Mouse (Mus musculus): Measurements from ENCODE around the gene Olfr552. TPM values are rescaled to one million over a fixed set of nuclear protein-coding genes. Genes with fewer than 3 reads are reported as not detected.
"Not testable (repeated sequence)": the region's sequence is repeated elsewhere in the genome, so short reads cannot be mapped to it uniquely, and the experiment has no call there.

The Olfr552 gene
- polyA plus RNA-seq, 1 experiment from 2014 or later: not detected

DNA sequence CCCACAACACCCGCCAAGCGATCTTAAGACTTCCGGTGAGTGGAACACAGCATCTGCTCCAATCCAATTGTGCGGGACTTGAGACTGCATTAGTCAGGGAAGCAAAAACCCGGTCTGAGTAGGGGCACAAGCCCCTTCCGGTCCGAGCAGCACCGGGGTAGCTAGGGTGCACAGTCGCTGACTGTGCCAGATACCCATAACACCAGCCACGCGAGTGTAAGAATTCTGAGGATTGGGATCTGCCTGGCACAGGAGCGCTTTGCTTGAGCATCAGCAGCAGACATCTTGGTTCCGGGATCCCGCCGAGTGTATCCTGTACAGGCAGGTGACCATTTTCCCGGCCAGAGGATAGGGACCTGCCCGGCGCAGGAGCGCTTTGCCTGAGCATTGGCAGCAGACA is 22.8 kb downstream of the Olfr552 start:
- H3K9ac ChIP-seq; H3K4me2 ChIP-seq; H3K27ac ChIP-seq; H3K4me3 ChIP-seq; H3K4me1 ChIP-seq; ATAC-seq (ENCODE audit: borderline replicate concordance, extremely low read depth, low FRiP score, low TSS enrichment); H3K9me3 ChIP-seq; H3K27me3 ChIP-seq; H3K36me3 ChIP-seq: not testable (repeated sequence)
- WGBS: 83% methylated on average over 19 of the region's 19 CpGs

DNA sequence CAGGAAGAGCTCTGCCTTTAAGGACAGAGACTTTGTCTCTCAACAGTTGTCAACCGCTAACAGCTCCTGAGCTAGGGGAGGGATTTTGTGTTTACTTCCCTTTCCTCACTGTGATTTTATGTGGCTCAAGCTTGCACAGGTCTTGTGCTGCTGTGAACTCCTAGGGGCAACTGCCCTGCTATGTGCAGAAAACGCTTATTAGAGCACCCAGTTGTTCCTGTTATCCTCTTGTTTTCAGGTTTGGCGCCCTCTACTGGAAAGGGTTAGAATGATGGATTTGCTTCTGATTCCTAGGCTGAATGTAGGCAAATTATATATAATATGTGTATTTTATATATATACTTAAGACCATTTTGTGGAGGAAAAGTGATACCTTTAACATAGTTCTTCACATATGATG is 39.1 kb downstream of the Olfr552 start:
- Histone ChIP-seq H3K4me3 (no peak overlapping the region), H3K36me3 (no peaks in the 10 kb centered on the region), H3K9ac (no peak overlapping the region), H3K27ac (no peak overlapping the region), H3K9me3 (no peaks in the 10 kb centered on the region), H3K4me1 (no peaks in the 10 kb centered on the region), H3K27me3 (no peaks in the 10 kb centered on the region), H3K4me2 (no peak overlapping the region)
- WGBS: 25% methylated on average over 3 of the region's 3 CpGs
- ATAC-seq (ENCODE audit: borderline replicate concordance, extremely low read depth, low FRiP score, low TSS enrichment): no peak

DNA sequence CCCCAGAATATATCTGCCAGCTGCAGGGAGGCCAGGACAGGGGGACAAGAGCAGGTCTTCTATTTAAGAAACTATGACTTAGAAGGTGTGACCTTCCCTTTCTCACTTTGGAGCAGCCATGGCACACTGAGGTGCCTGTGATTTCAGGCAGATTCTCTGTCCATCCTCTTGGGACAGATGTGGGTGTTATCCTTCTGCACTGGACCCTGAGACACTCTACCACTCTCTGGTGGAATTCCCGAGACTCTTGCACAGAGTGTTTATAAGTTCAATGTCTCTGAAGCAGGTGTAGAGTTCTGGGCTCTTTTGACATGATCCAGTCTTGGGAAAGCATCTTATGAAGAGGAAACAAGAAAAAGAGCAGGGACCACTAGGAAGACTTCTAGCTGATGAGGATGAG is 40.6 kb downstream of the Olfr552 start, which contains the start of gene Olfr554:
Olfr554 (plus strand) TSS at position 301 of the 400 bp plus-strand sequence.
- H3K9ac ChIP-seq: no peak within 1 kb of the TSS
- H3K27ac ChIP-seq: no peak within 1 kb of the TSS
- no peak within 1 kb of the TSS for H3K4me2 ChIP-seq
- no peaks in the 10 kb centered on the region for H3K36me3 ChIP-seq
- no peaks in the 10 kb centered on the region for H3K4me1 ChIP-seq
- no peaks in the 10 kb centered on the region for H3K9me3 ChIP-seq
- no peaks in the 10 kb centered on the region for H3K27me3 ChIP-seq
- no peak within 1 kb of the TSS for H3K4me3 ChIP-seq
- ATAC-seq (ENCODE audit: borderline replicate concordance, extremely low read depth, low FRiP score, low TSS enrichment): no peak
- WGBS: 66% methylated on average over 1 of the region's 1 CpGs

DNA sequence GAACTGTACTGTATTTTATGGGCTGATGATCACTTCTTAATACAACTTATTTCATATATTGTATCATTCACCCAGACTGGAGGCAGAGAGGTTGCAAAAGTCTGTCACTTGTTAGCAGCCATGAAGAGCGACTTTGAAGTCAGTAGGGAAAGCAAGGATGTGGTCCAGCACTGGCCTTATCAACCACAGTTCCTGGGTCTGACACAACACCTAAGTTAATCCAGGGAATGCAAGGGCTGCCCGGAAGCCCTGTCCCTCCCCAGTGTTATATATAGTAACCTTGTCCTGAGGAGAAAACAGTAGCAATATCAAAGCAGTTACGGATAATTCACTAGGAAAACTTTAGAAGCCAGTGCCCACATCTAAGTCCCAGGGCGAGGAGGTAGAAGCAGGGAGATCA is 47.4 kb downstream of the Olfr552 start:
- WGBS: 72% methylated on average over 3 of the region's 4 CpGs
- H3K9ac ChIP-seq; H3K9me3 ChIP-seq; H3K4me1 ChIP-seq; H3K27ac ChIP-seq; H3K4me3 ChIP-seq; H3K4me2 ChIP-seq; ATAC-seq (ENCODE audit: borderline replicate concordance, extremely low read depth, low FRiP score, low TSS enrichment); H3K27me3 ChIP-seq; H3K36me3 ChIP-seq: not testable (repeated sequence)

Other genes with a start within 250 kb of the Olfr552 start
- gene Rrm1, start 156.1 kb upstream of the Olfr552 start, polyA plus RNA-seq (2015; fragmentation: Nextera tagmentation; extraction: Ambion mirVana): 179 and 180 TPM in 2 replicates
- 0.17 and 0.31 TPM in 2 replicates for gene Olfr543, start 116.1 kb upstream of the Olfr552 start, polyA plus RNA-seq (2015; fragmentation: Nextera tagmentation; extraction: Ambion mirVana)
- gene Olfr544, start 109.5 kb upstream of the Olfr552 start, polyA plus RNA-seq (2015; fragmentation: Nextera tagmentation; extraction: Ambion mirVana): 0.08 and 0.09 TPM in 2 replicates
- gene Olfr545, start 98.2 kb upstream of the Olfr552 start, polyA plus RNA-seq (2015; fragmentation: Nextera tagmentation; extraction: Ambion mirVana): not detected in 2 replicates
- not detected in 2 replicates for gene Olfr547, start 63.0 kb upstream of the Olfr552 start, polyA plus RNA-seq (2015; fragmentation: Nextera tagmentation; extraction: Ambion mirVana)
- not detected in 2 replicates for gene Olfr548-ps1, start 56.9 kb upstream of the Olfr552 start, polyA plus RNA-seq (2015; fragmentation: Nextera tagmentation; extraction: Ambion mirVana)
- gene Olfr549, start 47.9 kb upstream of the Olfr552 start, polyA plus RNA-seq (2015; fragmentation: Nextera tagmentation; extraction: Ambion mirVana): not detected in 2 replicates
- gene Trim21, start 32.3 kb upstream of the Olfr552 start, polyA plus RNA-seq (2015; fragmentation: Nextera tagmentation; extraction: Ambion mirVana): 0.26 and 1.1 TPM in 2 replicates
- not detected in 2 replicates for gene Olfr550, start 26.3 kb upstream of the Olfr552 start, polyA plus RNA-seq (2015; fragmentation: Nextera tagmentation; extraction: Ambion mirVana)
- not detected in 2 replicates for gene Olfr551, start 5.9 kb upstream of the Olfr552 start, polyA plus RNA-seq (2015; fragmentation: Nextera tagmentation; extraction: Ambion mirVana)
- not detected in 2 replicates for gene Olfr553, start 20.4 kb downstream of the Olfr552 start, polyA plus RNA-seq (2015; fragmentation: Nextera tagmentation; extraction: Ambion mirVana)
- not detected in 2 replicates for gene Olfr554, start 40.7 kb downstream of the Olfr552 start, polyA plus RNA-seq (2015; fragmentation: Nextera tagmentation; extraction: Ambion mirVana)
- not detected in 2 replicates for gene Olfr555, start 61.1 kb downstream of the Olfr552 start, polyA plus RNA-seq (2015; fragmentation: Nextera tagmentation; extraction: Ambion mirVana)
- gene Olfr556, start 67.1 kb downstream of the Olfr552 start, polyA plus RNA-seq (2015; fragmentation: Nextera tagmentation; extraction: Ambion mirVana): not detected in 2 replicates
- 13.2 and 14.0 TPM in 2 replicates for gene Trim68, start 89.6 kb downstream of the Olfr552 start, polyA plus RNA-seq (2015; fragmentation: Nextera tagmentation; extraction: Ambion mirVana)
- not detected in 2 replicates for gene Olfr557, start 98.1 kb downstream of the Olfr552 start, polyA plus RNA-seq (2015; fragmentation: Nextera tagmentation; extraction: Ambion mirVana)
- 0.28 and 0.49 TPM in 2 replicates for gene Olfr558, start 104.4 kb downstream of the Olfr552 start, polyA plus RNA-seq (2015; fragmentation: Nextera tagmentation; extraction: Ambion mirVana)
- not detected in 2 replicates for gene Olfr33, start 121.3 kb downstream of the Olfr552 start, polyA plus RNA-seq (2015; fragmentation: Nextera tagmentation; extraction: Ambion mirVana)
- not detected in 2 replicates for gene Olfr559, start 129.7 kb downstream of the Olfr552 start, polyA plus RNA-seq (2015; fragmentation: Nextera tagmentation; extraction: Ambion mirVana)
- 0.09 TPM in 1 of 2 replicates, not detected in the other for gene Olfr560, start 161.6 kb downstream of the Olfr552 start, polyA plus RNA-seq (2015; fragmentation: Nextera tagmentation; extraction: Ambion mirVana)
- gene Olfr78, start 161.7 kb downstream of the Olfr552 start, polyA plus RNA-seq (2015; fragmentation: Nextera tagmentation; extraction: Ambion mirVana): 0.21 and 0.36 TPM in 2 replicates
- gene Olfr561, start 173.5 kb downstream of the Olfr552 start, polyA plus RNA-seq (2015; fragmentation: Nextera tagmentation; extraction: Ambion mirVana): not detected in 2 replicates
- gene Olfr564, start 205.7 kb downstream of the Olfr552 start, polyA plus RNA-seq (2015; fragmentation: Nextera tagmentation; extraction: Ambion mirVana): not detected in 2 replicates

Data from lung, embryonic 15.5 days (tissue).